Mouse (Mus musculus) ovary, postnatal 10 days (tissue): ENCODE data around the gene Ulk4.
"Not testable (repeated sequence)": the region's sequence is repeated elsewhere in the genome, so short reads cannot be mapped to it uniquely, and the experiment has no call there.

ENCODE experiments used
- DNase-seq: peaks from one replicate; pipeline ENCODE4 v3.0.0; 2022; ENCODE audit warnings: low spot score

Gene Ulk4

GRCm38 (mm10) chr9:121250854-121251253 lies 26.1 kb downstream of the Ulk4 start:
- DNase-seq = no peak

DNA sequence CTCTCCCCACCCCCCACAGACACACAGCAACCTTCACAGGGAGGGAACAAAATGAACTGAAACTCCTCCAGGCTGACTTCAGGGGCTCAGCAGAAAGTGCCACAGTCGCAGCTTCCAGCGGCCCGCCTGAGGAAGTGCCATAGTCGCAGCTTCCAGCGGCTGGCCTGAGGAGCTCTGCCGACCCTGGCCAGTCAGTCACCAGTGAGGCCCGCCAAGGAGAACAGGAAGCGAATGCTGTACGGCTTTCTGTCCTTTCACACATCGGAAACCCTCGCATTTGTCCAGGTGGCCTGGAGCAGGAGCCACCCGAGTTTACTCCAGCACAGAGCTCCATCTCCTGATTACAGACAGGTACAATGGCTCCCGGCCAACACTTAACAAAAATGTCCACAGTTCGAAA lies 27.2 kb downstream of the Ulk4 start:
- DNase-seq = no peak

- peak; percentile 63 for DNase-seq
These were observed 28.8 kb downstream of the Ulk4 start for GRCm38 (mm10) chr9:121247956-121248775.

- DNase-seq = no peak
These were observed 29.9 kb downstream of the Ulk4 start for GRCm38 (mm10) chr9:121247047-121247446.

DNA sequence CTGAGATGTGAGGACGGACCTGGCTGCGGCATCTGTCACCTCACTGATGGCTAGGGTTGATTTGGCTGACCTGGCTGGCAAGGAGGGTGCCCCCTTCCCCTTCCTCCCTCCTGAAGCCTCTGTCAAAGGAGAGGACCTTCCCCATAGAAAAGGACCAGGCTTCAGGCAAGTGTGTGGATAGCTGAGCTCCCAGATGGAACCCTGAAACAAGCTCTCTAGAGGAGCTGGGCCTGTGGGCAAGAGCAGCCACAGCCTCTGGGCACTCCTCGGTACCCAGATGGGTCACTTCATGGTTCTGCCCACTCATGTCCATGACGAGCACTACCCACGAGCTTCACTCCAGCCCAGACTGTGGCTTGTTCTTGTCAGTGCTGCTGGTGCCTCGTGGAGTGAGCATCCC lies 34.7 kb downstream of the Ulk4 start:
- no peak for DNase-seq

- DNase-seq = no peak
These were observed 35.2 kb downstream of the Ulk4 start for GRCm38 (mm10) chr9:121241806-121242205.

GRCm38 (mm10) chr9:121241366-121241765 lies 35.6 kb downstream of the Ulk4 start:
- DNase-seq = no peak

DNA sequence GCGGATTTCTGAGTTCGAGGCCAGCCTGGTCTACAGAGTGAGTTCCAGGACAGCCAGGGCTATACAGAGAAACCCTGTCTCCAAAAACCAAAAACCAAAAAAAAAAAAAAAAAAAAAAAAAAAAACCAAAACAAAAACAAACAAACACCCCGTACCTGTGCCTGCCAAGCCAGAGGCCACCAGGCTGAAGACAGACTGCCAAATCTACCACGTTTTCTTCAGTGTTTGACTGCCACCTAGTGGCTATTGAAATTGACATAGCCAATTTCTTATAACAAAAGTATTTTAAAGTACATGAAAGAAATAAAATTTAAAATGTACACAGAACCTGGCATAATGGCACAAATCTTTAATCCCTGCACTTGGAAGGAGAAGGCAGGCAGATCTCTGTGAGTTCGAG lies 36.8 kb downstream of the Ulk4 start:
- DNase-seq = not testable (repeated sequence)

DNA sequence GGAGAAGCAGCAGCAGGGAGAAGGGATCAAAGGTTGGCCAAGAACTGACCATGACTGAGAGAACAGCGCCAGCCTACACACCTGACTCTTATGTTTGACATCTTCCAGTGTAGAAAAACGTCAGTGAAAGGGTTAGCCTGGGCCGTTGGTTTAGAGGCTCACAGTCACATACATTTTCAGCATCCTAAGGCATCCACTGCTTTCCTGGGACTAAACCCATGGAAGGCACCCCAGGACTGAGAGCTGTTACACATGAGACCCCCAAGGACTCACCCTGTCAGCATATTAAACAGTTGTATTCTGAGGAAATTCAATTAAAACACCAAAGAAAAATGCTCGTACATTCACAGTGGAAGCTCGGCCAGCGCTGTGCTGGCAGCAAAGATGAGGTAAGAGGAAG lies 37.4 kb downstream of the Ulk4 start:
- no peak for DNase-seq

DNA sequence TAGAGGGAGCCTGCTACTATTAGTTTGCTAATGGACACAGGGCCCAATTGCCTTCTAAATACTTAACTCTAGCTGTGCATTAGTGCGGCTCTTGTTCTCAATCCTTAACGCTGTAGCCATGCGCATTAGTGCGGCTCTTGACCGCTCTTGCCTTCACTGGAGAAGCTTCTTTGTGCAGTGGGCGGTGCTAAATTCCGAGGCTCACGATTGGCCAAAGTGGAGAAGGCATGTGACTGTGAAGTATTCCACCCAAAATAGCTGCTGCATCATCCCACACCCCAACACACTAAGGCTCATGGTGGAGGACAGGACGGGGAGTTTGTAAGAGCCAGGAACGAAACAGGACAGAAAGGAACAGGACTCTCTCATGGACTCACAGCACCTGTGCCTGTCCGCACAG lies 58.4 kb downstream of the Ulk4 start:
- no peak for DNase-seq

GRCm38 (mm10) chr9:121218230-121218629 lies 58.8 kb downstream of the Ulk4 start:
- no peak for DNase-seq

GRCm38 (mm10) chr9:121217742-121218141 lies 59.3 kb downstream of the Ulk4 start:
- DNase-seq = no peak

GRCm38 (mm10) chr9:121216536-121217320 lies 60.3 kb downstream of the Ulk4 start:
- no peak for DNase-seq

- peak; percentile 35 for DNase-seq
These were observed 61.5 kb downstream of the Ulk4 start for GRCm38 (mm10) chr9:121215349-121216000.

DNA sequence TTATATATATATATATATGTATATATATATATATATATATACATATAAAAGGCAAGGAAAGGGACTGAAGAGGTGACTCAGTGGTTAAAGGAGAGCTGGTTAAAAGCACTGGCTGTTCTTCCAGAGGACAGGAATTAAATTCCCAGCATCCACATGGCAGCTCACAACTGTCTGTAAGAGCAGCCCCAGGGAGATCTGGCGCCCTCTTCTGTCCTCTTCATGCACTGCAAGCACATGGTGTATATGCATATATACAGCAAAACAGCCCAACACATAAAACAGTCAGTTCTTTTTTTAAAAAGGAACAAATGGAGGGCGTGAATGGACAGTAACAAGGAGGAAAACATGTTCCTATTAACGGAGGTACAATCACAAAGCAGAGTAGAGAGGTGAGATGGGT lies 64.7 kb downstream of the Ulk4 start:
- DNase-seq = no peak

DNA sequence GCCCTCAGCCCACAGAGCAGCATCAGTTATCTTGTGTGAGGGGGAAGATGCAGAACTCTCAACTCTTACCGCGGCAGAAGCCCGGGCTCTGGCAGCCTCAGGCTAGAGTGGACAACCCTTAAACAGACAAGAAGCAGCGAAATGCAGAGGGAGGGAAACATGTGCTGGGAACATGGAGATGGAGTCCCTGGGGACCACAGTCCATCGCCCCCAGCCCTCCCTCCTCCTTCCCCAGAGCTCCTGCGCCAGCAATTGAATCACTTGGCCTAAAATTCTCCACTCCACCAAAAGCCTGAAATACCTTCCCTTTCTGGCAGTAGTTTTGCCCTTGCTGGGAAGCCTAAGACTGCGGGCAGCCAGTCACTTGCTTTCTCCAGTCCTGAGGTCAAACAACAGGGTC lies 72.0 kb downstream of the Ulk4 start:
- DNase-seq = no peak

- no peak for DNase-seq
These were observed 72.7 kb downstream of the Ulk4 start for GRCm38 (mm10) chr9:121204149-121204800.

DNA sequence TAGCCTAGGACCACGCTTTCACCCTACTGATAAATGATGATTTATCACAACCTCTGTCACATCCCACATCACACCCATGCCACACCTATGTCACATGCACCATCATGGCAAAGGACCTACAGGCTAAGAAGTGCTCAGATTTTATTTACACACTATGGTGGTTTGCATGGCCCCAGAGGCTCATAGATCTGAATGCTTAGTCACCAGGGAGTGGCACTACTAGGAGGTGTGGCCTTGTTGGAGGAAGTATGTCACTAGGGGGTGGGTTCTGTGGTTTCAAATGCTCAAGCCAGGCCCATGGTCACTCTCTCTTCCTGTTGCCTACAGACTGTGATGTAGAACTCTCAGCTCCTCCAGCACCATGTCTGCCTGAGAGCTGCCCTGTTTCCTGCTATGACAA lies 73.3 kb downstream of the Ulk4 start:
- no peak for DNase-seq

- DNase-seq = not testable (repeated sequence)
These were observed 77.8 kb downstream of the Ulk4 start for GRCm38 (mm10) chr9:121199146-121199685.

DNA sequence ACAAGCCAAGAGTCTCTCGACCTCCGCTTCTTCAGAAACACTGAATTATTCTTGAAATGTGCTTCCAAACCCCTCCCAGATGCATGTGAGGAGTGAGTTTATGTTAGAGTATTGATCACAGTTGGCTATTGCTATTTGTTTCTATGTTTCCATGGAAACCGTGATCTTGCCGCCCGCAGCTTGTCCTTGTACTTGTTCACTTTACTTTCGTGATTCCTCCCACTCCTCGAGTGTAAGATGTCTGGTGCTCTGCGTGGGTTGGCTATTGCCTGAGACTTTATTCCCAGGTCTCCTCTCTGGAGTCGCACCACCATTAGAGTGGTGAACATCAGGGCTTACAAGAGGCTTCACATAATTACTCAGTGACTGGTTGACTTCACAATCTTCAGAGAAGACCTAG lies 80.5 kb downstream of the Ulk4 start:
- DNase-seq = no peak

DNA sequence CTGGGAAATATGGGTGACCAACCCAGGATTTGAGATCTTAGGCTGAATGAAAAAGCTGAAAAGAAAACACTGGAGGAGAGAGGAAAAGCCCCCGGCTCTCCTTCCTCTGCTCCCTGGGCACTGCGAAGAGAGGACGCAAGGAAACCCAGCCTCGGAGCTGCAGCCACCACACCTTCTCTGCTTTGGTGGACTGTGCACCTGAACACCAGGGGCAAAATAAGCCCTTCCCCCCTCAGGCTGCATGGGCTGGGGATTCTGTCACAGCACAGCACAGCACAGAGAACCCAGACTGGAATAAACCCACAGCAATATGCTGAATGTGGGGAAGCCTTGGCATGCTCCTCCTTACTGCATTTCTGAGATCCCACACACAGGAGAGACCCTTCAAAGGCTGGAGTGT lies 81.9 kb downstream of the Ulk4 start:
- DNase-seq = no peak
